Mouse (Mus musculus): Measurements from ENCODE around the gene Rxfp2.

GRCm38 (mm10) chr5:150122571-150122970, 104.1 kb downstream of the Rxfp2 start:
- TF ChIP-seq POLR2A (IDR thresholded peaks at IDR 0.05; ENCODE audit: extremely low read depth, insufficient read depth, low read length) (no peak), CTCF (IDR thresholded peaks at IDR 0.05; ENCODE audit: low read depth, low read length) (no peak)
